Mouse (Mus musculus): ENCODE measurements around the gene Grn.
A peak's percentile ranks its signal among the peaks of the same experiment; 100 is the strongest.
"Not testable (repeated sequence)": the region's sequence is repeated elsewhere in the genome, so short reads cannot be mapped to it uniquely, and the experiment has no call there.

Grn gene

DNA sequence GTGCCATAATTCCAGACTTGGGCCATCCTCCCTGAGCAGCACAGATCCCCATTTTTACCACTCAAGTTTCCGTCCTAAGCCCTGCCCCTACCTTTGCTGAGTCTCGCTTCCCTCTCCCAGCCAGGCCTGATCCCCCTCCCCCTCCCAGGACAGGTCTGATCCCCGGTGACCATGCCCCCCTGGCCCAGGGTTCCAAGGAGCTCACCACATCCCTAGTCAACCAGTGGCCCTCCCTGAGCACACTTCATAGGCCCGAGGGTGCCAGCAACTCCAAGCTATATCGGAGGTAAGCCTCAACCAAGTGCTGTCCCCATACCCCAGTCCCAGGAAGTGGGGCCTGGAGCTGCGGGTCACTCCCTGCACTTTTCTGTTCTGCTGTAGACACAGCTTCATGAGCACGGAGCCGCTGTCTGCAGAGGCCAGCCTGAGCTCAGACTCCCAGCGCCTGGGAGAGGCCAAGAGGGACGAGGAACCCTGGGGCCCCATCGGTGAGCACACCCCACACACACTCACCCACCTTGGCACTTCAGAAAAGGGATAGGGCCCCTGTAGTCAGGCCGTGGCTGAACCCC, 29.5 kb upstream of the Grn start:
- no peak for DNase-seq (ENCODE audit: low read depth, low spot score)

DNA sequence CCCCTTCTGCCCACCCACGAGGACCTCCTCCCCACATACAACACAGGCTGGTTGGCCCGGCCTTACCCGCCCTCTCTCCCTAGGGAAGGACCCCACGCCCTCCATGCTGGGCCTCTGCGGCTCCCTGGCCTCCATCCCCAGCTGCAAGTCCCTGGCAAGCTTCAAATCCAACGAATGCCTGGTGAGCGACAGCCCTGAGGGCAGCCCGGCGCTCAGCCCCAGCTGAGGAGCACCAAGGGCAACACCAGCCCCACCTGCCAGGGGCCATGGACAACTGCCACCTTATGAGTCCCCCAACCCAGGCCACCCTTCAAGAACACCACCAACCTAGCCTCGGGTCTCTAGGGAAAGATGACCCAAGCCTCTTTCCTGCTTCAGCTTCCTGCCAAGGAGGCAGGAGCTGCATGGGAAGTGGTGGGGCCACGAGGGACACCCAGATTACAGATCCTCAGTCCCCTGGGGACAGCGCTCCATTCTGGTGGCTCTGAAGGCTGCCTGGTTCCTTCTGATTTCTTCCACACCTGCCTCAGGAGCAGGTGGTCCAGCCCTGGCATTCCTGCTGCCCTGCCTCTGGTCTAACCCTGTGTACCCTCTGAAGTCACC, 28.1 kb upstream of the Grn start:
- no peak for DNase-seq (ENCODE audit: low read depth, low spot score)

GRCm38 (mm10) chr11:102403657-102404056, 26.5 kb upstream of the Grn start:
- DNase-seq (ENCODE audit: low read depth, low spot score): no peak

DNA sequence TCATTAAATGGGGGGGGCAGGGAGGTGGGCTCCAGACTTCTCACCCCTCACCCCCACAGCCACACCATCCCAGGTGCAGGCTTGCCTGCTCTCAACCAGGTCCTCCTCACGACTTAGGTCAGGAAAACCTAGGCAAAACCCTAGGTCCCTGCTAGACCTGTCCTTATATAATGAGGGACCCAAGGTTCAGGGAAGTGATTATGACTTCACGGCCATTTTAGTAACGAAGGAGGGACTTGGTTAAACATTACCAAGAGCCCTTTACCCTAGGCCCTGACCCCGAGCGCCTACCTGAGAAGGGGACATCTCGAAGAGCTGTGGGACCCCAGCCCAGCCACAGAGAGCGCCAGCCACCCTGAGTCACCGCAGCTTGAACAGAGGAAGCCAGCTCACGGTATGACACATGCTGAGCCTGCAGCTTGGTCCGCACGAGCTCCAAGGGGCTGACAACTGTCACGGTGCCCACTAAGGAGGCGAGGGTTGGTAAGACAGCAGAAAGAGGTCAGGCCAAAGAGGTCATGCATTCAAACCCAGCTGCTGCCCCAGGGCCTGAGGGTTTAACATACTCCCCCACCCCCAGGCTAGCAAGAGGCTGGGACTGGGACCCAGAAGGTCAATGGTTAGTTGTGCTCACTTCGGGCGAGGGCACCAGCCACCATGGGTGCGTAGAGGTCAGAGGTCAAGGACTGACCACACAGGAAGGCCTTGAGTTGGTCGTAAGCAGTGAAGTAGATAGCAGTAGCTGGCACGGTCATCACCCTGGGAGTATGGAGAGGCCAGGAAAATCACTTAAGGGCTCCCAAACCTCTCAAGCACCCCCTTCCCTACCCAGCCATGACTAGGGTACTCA, 25.7 kb upstream of the Grn start:
- DNase-seq (ENCODE audit: low read depth, low spot score): no peak

DNA sequence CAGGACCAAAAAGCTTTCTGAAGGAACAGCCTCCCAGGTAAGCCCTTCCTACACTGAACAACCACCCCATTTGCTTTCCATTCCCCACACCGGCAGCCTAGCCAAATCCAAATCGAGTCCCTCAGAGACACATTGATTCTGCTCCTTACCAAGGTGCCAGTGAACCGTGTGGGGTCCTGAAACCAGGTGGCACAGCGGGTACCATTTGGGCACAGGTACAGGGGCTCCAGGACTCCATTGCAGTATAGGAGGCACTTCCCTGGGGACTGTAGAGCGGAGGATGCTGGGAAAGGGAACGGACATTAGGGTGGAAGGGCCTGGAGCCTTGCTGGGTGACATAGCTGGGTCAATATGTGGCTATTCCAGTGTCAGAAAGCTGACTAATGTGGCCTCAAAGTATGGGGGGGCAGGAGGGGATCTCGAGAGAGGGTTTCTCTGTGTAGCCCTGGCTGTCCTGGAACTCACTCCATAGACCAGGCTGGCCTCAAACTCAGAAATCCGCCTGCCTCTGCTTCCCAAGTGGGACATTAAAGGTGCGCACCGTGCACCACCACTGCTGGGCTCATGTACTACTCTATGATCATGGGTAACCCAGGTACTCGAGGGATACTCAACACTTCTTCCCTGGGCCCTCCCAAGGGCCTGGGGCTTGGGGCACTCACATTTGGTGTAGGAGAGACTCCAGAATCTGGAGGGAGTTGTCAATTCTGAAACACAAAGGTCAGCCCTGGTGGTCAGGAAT, 24.4 kb upstream of the Grn start:
- no peak for DNase-seq (ENCODE audit: low read depth, low spot score)

GRCm38 (mm10) chr11:102406401-102406800, 23.7 kb upstream of the Grn start:
- no peak for DNase-seq (ENCODE audit: low read depth, low spot score)

GRCm38 (mm10) chr11:102406900-102407833, 22.9 kb upstream of the Grn start:
- peak; percentile 93 for DNase-seq (ENCODE audit: low read depth, low spot score)

- DNase-seq (ENCODE audit: low read depth, low spot score): no peak
Observed at GRCm38 (mm10) chr11:102407834-102408215, 22.3 kb upstream of the Grn start, which contains the start of gene Slc25a39. Gene Slc25a39 (minus strand): TSS chr11:102407946.

DNA sequence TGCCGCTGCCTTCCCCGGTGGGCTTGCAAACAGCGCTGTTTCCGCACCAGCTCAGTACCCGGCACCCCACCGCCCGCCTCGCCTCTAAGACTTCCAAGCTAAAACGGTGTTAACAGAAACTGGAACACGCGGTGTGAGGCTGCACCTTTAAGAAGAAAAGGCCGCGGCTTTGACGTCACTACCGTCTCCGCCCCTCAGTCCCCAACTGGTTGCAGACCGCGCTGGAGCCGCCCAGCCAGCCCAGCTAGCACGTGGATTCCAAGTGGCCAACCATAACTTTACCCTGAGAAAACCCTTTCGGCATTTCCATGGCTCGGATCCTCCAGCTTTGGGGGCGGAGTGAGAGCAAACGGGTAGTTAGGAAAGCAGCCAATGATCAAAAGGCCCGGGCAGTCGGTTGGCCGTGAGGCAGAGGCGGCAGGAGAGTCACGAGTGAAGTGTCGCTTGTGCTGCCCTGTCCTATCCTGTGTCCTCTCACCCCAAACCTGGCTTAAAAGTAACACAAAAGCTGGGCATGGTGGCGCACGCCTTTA, 21.7 kb upstream of the Grn start:
- peak; percentile 99 for DNase-seq (ENCODE audit: low read depth, low spot score)

DNA sequence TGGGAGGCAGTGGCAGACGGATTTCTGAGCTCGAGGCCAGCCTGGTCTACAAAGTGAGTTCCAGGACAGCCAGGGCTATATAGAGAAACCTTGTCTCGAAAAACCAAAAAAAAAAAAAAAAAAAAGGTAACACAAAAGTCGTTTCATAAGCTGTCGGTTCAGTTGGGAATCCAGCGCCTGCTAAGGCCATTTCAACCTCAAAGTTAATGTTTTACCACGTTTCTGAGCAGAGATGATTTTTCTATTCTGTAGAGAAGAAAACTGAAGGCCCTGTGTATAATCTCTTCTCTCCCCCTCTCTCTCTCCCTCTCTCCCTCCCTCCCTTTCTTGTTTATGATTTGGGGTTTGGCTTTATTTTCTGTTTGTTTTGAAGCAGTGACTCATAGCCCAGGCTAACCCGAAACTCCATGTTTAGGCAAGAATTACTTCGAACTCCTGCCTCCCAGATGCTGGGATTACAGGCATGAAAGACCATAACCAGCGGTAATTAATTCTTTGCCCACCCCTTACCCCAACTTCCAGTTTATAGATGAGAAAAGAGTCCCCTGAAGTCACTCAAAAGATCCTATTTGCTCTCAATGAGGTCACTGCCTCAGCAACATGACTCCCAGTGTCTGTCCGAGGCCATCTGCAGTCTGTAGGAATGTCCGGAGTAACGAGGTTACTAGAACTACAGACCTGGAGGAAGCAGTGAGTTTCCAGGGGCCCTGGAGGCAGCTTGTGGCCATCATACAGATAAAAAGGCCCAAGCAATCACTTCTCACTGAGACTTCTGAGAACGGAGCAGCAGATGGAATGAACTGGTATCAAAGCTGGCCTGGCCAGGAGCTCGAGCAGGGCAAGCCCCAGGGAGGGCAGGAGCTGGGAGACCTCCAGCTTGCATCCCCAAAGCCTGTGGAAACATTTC, 21.0 kb upstream of the Grn start:
- DNase-seq (ENCODE audit: low read depth, low spot score): no peak

DNA sequence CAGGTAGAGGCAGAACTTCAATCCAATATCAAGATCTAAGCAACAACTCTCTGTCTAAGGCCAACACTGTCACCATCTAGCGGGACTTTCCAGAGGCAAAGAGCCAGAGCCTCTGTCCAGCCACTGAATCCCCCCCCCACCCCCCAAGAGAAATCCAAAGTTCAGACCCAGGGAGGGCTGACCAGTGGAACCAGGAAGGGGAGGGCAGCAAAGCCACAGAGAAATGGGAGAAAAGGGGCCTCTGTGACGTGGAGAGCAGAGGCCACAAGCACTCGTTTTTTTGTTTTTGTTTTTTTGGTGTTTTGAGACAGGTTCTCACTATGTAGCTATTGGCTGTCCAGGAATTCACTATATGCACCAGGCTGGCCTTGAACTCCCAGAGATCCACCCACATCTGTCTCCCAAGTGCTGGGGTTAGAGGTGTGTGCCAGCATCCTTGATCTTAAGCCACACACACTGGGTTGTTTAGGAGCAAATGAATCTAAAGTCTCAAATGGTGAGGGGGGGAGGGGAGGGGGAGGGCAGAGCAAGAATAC, 20.3 kb upstream of the Grn start:
- DNase-seq (ENCODE audit: low read depth, low spot score): no peak

- DNase-seq (ENCODE audit: low read depth, low spot score): not testable (repeated sequence)
Observed at GRCm38 (mm10) chr11:102410345-102410744, 19.8 kb upstream of the Grn start.

- no peak for DNase-seq (ENCODE audit: low read depth, low spot score)
Observed at GRCm38 (mm10) chr11:102411061-102411460, 19.1 kb upstream of the Grn start.

DNA sequence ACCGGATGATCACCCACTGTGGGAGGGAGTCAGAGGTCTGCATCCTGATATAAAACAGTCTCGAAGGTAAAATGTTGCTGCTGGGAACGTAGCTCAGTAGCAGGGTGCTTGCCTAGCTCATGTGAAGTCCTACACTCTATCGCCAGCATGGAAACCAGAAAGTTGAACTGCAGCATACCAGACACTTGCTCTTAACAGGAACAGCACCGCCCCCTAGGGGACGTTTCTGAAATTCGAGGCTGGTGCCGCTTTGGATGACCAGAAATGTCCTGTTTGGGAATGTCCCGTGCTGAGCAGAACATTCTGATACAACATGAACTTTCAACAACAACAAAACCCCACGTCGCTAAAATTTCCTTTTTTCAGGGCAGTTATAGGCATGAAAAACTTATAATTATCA, 18.4 kb upstream of the Grn start:
- peak; percentile 90 for DNase-seq (ENCODE audit: low read depth, low spot score)

- no peak for DNase-seq (ENCODE audit: low read depth, low spot score)
Observed at GRCm38 (mm10) chr11:102413059-102413458, 17.1 kb upstream of the Grn start.

- DNase-seq (ENCODE audit: low read depth, low spot score): no peak
Observed at GRCm38 (mm10) chr11:102415034-102415802, 14.9 kb upstream of the Grn start.

GRCm38 (mm10) chr11:102417160-102417559, 13.0 kb upstream of the Grn start:
- no peak for DNase-seq (ENCODE audit: low read depth, low spot score)

- no peak for DNase-seq (ENCODE audit: low read depth, low spot score)
Observed at GRCm38 (mm10) chr11:102418887-102419286, 11.2 kb upstream of the Grn start.

GRCm38 (mm10) chr11:102421559-102421958, 8.6 kb upstream of the Grn start:
- no peak for DNase-seq (ENCODE audit: low read depth, low spot score)

Data from skeletal muscle tissue, adult 2 months (tissue).